Mouse (Mus musculus) midbrain, embryonic 10.5 days (tissue): ENCODE data around the gene Tbxas1. TPM values are rescaled to one million over a fixed set of nuclear protein-coding genes. Genes with fewer than 3 reads are reported as not detected.

Experiments used
- DNase-seq: peaks from one replicate; pipeline ENCODE4 v3.0.0-alpha.2; 2017; ENCODE audit warnings: low spot score
- H3K27ac ChIP-seq: fragments of 300-500 bp; sonication (generic); replicated peaks from 2 replicates; pipeline ENCODE4 v1.5.1; 2016; ENCODE audit warnings: mild to moderate bottlenecking
- H3K27me3 ChIP-seq: fragments of 300-500 bp; sonication (generic); 2 replicates; pipeline ENCODE4 v1.6.1; 2016; ENCODE audit warnings: low read depth, mild to moderate bottlenecking; ENCODE audit not compliant: poor library complexity, severe bottlenecking
- H3K36me3 ChIP-seq: fragments of 300-500 bp; sonication (generic); 2 replicates; pipeline ENCODE4 v1.6.1; 2016; ENCODE audit warnings: mild to moderate bottlenecking, moderate library complexity
- H3K4me1 ChIP-seq: fragments of 300-500 bp; sonication (generic); 2 replicates; pipeline ENCODE4 v1.6.1; 2016
- H3K4me3 ChIP-seq: fragments of 300-500 bp; sonication (generic); 2 replicates; pipeline ENCODE4 v1.5.1; 2016; ENCODE audit warnings: mild to moderate bottlenecking, moderate library complexity
- H3K9me3 ChIP-seq: fragments of 300-500 bp; sonication (generic); replicated peaks from 2 replicates; pipeline ENCODE4 v1.6.1; 2016; ENCODE audit warnings: mild to moderate bottlenecking
- WGBS: fragments of 180-500 bp; shearing (Covaris S2); methylation state at CpG from one replicate; pipeline ENCODE4 v1.1.7; 2016; 5-methylcytosine and 5-hydroxymethylcytosine counted together
- polyA plus RNA-seq: library from polyadenylated mRNA; unstranded; fragments of >200 nt; fragmentation: Nextera tagmentation; extraction: Ambion mirVana; gene quantifications from 2 replicates; pipeline ENCODE4 v1.2.1, GENCODE M21; 2016

The Tbxas1 gene
- polyA plus RNA-seq, 1 experiment from 2014 or later, result 1.1 TPM

- no peak for DNase-seq
These were observed 85.7 kb downstream of the Tbxas1 start for GRCm38 (mm10) chr6:38960791-38961426.

GRCm38 (mm10) chr6:38961427-38962033 is 86.3 kb downstream of the Tbxas1 start:
- DNase-seq, result no peak
- no peaks in the 10 kb centered on the region for H3K9me3 ChIP-seq
- no peaks in the 10 kb centered on the region for H3K36me3 ChIP-seq
- no peak overlapping the region for H3K4me3 ChIP-seq
- H3K27ac ChIP-seq, result 0 out of 2 replicates have a peak overlapping the region, but pooled peaks have one; percentile 23
- H3K4me1 ChIP-seq, result peaks cover 17% of the 10 kb centered on the region
- no peaks in the 10 kb centered on the region for H3K27me3 ChIP-seq
- WGBS, result 74% methylated on average over 8 of the region's 8 CpGs

More at GRCm38 (mm10) chr6:38960791-38961426, 85.7 kb downstream of the Tbxas1 start:
- no peaks in the 10 kb centered on the region for H3K9me3 ChIP-seq
- H3K4me3 ChIP-seq, result no peak overlapping the region
- peak overlapping the region; percentile 23; the same call in 1 of the 2 replicates for H3K27ac ChIP-seq
- H3K27me3 ChIP-seq, result no peaks in the 10 kb centered on the region
- no peaks in the 10 kb centered on the region for H3K36me3 ChIP-seq
- 68% methylated on average over 12 of the region's 12 CpGs for WGBS
- peaks cover 17% of the 10 kb centered on the region for H3K4me1 ChIP-seq

DNA sequence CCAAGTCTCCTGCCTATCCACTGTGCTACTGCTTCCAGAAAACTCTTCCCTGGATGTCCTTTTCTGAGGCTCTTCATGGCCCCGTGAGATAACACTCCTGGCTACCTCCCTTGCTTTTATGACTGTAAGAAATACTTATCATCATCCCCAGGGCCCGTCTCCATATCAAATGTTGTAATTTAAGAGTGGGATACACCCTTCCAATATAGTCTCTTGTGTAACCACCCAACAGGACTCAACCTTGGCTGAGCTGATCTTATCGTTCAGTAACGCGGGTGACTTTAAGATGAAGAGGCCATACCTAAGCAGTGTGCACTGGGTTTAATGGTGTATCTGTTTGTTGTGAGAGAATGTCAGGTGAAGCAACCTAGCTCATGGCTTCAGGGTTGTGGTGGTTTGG is 91.6 kb downstream of the Tbxas1 start:
- 92% methylated on average over 5 of the region's 5 CpGs for WGBS
- H3K27me3 ChIP-seq, result no peaks in the 10 kb centered on the region
- peaks cover 3% of the 10 kb centered on the region; the same call in 1 of the 2 replicates for H3K4me1 ChIP-seq
- no peaks in the 10 kb centered on the region for H3K36me3 ChIP-seq
- no peak overlapping the region for H3K4me3 ChIP-seq
- H3K27ac ChIP-seq, result no peak overlapping the region
- DNase-seq, result no peak
- no peaks in the 10 kb centered on the region for H3K9me3 ChIP-seq

- H3K27me3 ChIP-seq, result no peaks in the 10 kb centered on the region
- H3K4me1 ChIP-seq, result peaks cover 3% of the 10 kb centered on the region; the same call in 1 of the 2 replicates
- H3K4me3 ChIP-seq, result no peak overlapping the region
- no peak for DNase-seq
- H3K27ac ChIP-seq, result no peak overlapping the region
- H3K9me3 ChIP-seq, result no peaks in the 10 kb centered on the region
- WGBS, result 86% methylated on average over 6 of the region's 6 CpGs
- H3K36me3 ChIP-seq, result no peaks in the 10 kb centered on the region
These were observed 92.1 kb downstream of the Tbxas1 start for GRCm38 (mm10) chr6:38967288-38967687.

DNA sequence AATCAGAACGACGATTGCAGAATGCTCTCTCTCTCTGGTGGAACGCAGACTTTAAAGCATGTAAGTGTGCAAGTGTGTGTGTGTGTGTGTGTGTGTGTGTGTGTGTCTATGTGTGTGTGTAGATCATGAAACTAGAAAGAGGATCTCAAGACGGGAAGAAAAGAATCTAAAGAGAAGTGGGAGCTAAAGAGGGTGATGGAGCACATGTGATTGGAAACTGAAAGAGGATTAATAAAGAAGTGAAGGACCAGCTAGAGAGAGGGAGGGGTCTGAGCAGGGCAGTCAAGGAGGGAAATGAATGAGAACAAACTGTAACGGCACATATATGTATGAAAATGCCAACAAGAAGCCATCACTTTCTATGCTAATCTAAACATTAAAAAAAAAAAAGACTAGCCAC is 92.8 kb downstream of the Tbxas1 start:
- Histone ChIP-seq H3K27me3 (no peaks in the 10 kb centered on the region), H3K9me3 (no peaks in the 10 kb centered on the region), H3K4me3 (no peak overlapping the region), H3K36me3 (no peaks in the 10 kb centered on the region), H3K4me1 (peaks cover 3% of the 10 kb centered on the region; the same call in 1 of the 2 replicates), H3K27ac (no peak overlapping the region)
- DNase-seq, result no peak
- WGBS, result 92% methylated on average over 5 of the region's 5 CpGs

- Histone ChIP-seq H3K27ac (no peak overlapping the region), H3K36me3 (no peaks in the 10 kb centered on the region)
- 86% methylated on average over 6 of the region's 6 CpGs for WGBS
These were observed 94.9 kb downstream of the Tbxas1 start for GRCm38 (mm10) chr6:38969944-38970740.

GRCm38 (mm10) chr6:38970759-38971158 is 95.6 kb downstream of the Tbxas1 start:
- no peak overlapping the region for H3K27ac ChIP-seq
- WGBS, result 85% methylated on average over 6 of the region's 6 CpGs
- DNase-seq, result no peak
- H3K27me3 ChIP-seq, result no peaks in the 10 kb centered on the region
- H3K4me3 ChIP-seq, result no peak overlapping the region
- peaks cover 1% of the 10 kb centered on the region; the same call in 1 of the 2 replicates for H3K4me1 ChIP-seq
- no peaks in the 10 kb centered on the region for H3K9me3 ChIP-seq
- no peaks in the 10 kb centered on the region for H3K36me3 ChIP-seq

More at GRCm38 (mm10) chr6:38969944-38970740, 94.9 kb downstream of the Tbxas1 start:
- H3K4me1 ChIP-seq, result peaks cover 3% of the 10 kb centered on the region; the same call in 1 of the 2 replicates
- no peaks in the 10 kb centered on the region for H3K27me3 ChIP-seq
- H3K4me3 ChIP-seq, result no peak overlapping the region
- no peaks in the 10 kb centered on the region for H3K9me3 ChIP-seq
- no peak for DNase-seq

GRCm38 (mm10) chr6:38972826-38973225 is 97.6 kb downstream of the Tbxas1 start:
- Histone ChIP-seq H3K4me3 (no peak overlapping the region), H3K27me3 (no peaks in the 10 kb centered on the region), H3K36me3 (no peaks in the 10 kb centered on the region), H3K9me3 (no peaks in the 10 kb centered on the region), H3K4me1 (no peaks in the 10 kb centered on the region; the same call in 1 of the 2 replicates), H3K27ac (no peak overlapping the region)
- DNase-seq, result no peak
- 53% methylated on average over 1 of the region's 1 CpGs for WGBS

DNA sequence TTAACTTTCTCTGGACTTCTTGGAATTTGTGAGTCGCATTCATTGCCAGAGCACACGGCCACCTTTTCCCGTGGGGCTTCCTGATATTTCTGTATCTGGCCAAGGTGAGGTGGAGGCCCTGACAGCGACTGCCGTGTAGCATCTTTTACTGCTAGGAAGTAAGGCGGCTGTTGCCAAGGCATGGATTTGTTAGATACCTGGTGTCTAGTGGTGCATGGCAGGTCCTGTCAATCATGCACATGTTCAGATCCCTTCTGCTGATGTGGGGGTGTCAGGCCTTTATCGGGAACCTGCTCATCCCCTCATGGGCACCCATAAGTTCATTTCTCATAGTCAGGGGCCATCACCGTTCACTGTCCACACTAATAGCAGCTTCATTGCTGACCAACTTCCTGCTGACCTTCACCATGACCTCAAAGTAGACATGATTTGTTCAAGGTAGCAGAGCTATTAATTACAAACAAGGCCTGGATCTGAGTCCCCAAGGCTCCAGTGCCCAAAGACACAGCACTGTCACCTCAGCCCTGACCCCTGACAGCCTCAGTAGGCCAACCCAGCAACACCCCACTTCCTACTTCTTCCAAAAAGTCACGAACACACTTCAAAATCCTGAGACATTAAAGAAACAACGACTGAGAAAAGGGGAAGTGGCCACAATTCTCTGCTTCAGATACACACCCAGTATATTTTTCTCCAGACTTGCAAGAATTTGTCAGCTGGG is 98.4 kb downstream of the Tbxas1 start:
- H3K36me3 ChIP-seq, result no peaks in the 10 kb centered on the region
- no peaks in the 10 kb centered on the region for H3K9me3 ChIP-seq
- WGBS, result 88% methylated on average over 10 of the region's 10 CpGs
- no peaks in the 10 kb centered on the region; the same call in 1 of the 2 replicates for H3K4me1 ChIP-seq
- no peaks in the 10 kb centered on the region for H3K27me3 ChIP-seq
- H3K27ac ChIP-seq, result no peak overlapping the region
- H3K4me3 ChIP-seq, result no peak overlapping the region
- DNase-seq, result no peak

GRCm38 (mm10) chr6:38974162-38974525 is 98.9 kb downstream of the Tbxas1 start:
- H3K27me3 ChIP-seq, result no peaks in the 10 kb centered on the region

DNA sequence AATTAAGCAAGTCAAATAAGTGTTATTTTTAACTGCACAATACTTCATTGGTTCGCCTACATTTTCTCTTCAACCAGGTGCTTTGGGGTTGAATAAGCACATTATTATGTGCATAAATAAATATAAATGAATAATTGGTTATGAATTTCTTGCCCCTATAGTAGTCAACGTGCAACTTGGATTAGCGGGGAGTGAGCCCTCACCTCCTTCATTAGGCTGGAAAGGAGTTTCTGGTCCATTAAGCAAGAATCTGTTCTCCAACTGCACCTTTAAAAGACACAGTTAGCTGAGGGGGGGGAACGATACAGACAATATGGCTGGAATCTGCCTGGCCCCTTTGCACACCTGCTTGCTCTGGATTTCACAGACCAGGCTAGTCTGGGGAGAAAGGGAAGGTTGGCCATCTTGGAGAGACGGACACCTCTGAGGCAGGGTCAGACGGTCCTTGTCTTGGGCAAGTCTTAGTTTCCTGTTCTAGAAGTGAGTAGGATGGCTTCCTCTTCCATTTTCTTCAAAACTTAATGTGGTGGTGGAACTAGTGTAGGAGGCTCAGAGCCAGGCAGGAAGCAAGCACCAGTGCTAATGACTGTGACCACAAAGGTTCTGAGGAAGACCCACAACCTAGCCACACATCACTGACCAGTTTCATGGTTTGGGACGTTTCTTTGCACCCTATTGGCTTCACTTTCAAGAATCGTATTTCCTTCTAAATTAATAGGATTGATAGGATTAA is 99.5 kb downstream of the Tbxas1 start:
- no peaks in the 10 kb centered on the region for H3K27me3 ChIP-seq
- 90% methylated on average over 8 of the region's 8 CpGs for WGBS
- no peaks in the 10 kb centered on the region for H3K9me3 ChIP-seq
- no peaks in the 10 kb centered on the region; the same call in 1 of the 2 replicates for H3K4me1 ChIP-seq
- no peaks in the 10 kb centered on the region for H3K36me3 ChIP-seq
- no peak for DNase-seq
- H3K4me3 ChIP-seq, result no peak overlapping the region
- no peak overlapping the region for H3K27ac ChIP-seq

More at GRCm38 (mm10) chr6:38974162-38974525, 98.9 kb downstream of the Tbxas1 start:
- Histone ChIP-seq H3K27ac (no peak overlapping the region), H3K9me3 (no peaks in the 10 kb centered on the region), H3K4me3 (no peak overlapping the region), H3K36me3 (no peaks in the 10 kb centered on the region), H3K4me1 (no peaks in the 10 kb centered on the region; the same call in 1 of the 2 replicates)
- WGBS, result 81% methylated on average over 1 of the region's 1 CpGs
- no peak for DNase-seq

DNA sequence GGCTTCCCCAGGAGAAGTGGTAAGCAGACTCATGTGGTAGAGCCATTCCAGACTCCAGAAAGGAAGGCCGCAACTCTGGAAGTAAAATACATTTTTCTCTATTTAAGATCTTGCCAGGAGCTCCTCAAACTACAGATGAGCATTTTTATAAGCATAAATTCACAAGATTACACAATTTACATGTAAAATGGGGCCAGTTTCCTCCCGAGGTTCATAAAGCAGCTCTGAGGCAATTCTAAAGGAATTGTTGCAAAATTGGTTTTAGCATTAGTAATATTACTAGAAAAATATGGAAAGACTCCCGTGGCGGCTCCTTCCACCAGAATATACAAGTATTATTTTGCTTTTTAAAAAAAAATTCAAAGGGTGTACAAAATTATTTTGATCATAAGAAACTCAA is 100.7 kb downstream of the Tbxas1 start:
- WGBS, result 89% methylated on average over 4 of the region's 4 CpGs
- H3K9me3 ChIP-seq, result no peaks in the 10 kb centered on the region

More for the DNA sequence above, 100.7 kb downstream of the Tbxas1 start:
- Histone ChIP-seq H3K27ac (no peak overlapping the region), H3K36me3 (no peaks in the 10 kb centered on the region), H3K4me1 (no peaks in the 10 kb centered on the region; the same call in 1 of the 2 replicates), H3K27me3 (no peaks in the 10 kb centered on the region), H3K4me3 (no peak overlapping the region)
- no peak for DNase-seq
